Mouse (Mus musculus): ENCODE measurements around the gene Itgb1. TPM values are rescaled to one million over a fixed set of nuclear protein-coding genes. Genes with fewer than 3 reads are reported as not detected.

The Itgb1 gene
- polyA plus RNA-seq, 1 experiment from 2014 or later, result 84.4 TPM

Other genes with a start within 250 kb of the Itgb1 start
- not detected in 2 replicates for gene Gm3952, start 113.0 kb downstream of the Itgb1 start, polyA plus RNA-seq (2015; fragmentation: Nextera tagmentation; extraction: Ambion mirVana)

Measured in forebrain, embryonic 13.5 days (tissue).